ENCODE assay signal across 39 mouse cellular contexts in the genomic region with DNA sequence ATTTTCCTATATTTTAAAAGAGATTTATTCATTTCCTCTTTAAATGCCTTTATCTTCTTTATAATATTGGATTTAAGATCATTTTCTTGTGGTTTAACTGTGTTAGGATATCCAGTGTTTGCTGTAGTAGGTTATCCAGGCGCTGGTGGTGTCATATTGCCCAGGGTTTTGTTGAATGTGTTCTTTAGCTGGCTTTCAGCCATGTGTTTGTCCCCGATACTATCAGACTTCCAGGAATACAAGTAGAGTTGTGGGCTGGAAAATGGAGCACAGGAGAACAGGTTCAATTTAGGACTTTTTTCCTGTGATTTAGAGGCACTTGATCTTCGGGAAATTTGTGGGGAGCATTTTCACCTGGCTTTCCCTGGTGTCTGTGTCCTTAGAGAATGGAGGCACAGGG. TPM values are rescaled to one million over a fixed set of nuclear protein-coding genes. Genes with fewer than 3 reads are reported as not detected.
"Had no signal": no experiment of that assay in that cellular context is flagged by ENCODE, and none has a peak within 500 bp of the region (broad histone marks: within the 10 kb centered on the region; RNA-seq: fewer than 3 reads in every experiment).

No protein-coding gene starts in this region.

- H3K36me3 ChIP-seq: embryonic facial prominence, embryonic 10.5 days; embryonic facial prominence, embryonic 12.5 days; embryonic facial prominence, embryonic 13.5 days; embryonic facial prominence, embryonic 15.5 days; forebrain, embryonic 10.5 days; forebrain, embryonic 12.5 days; forebrain, embryonic 15.5 days had no signal

- DNase-seq: cerebellum, adult 2 months; cerebellum, adult 8-10 months; cerebellum, adult 9-10 months; cerebellum, adult 9-11 months; cerebellum, postnatal 10 days; cerebellum, postnatal 14 days; cerebellum, postnatal 25 days; cerebellum, postnatal 36 days; embryo, embryonic 11 days; forebrain, postnatal 0 days; gastrocnemius, adult 2 months; gastrocnemius, postnatal 10 days; gastrocnemius, postnatal 14 days; gastrocnemius, postnatal 25 days; gastrocnemius, postnatal 36 days; heart, adult 11 months; heart, adult 18-20 months; heart, adult 2 months had no signal

- H3K9me3 ChIP-seq: embryonic facial prominence, embryonic 15.5 days had no signal

- H3K27ac ChIP-seq: embryonic facial prominence, embryonic 10.5 days; embryonic facial prominence, embryonic 12.5 days; embryonic facial prominence, embryonic 13.5 days; embryonic facial prominence, embryonic 15.5 days; forebrain, embryonic 10.5 days; forebrain, embryonic 12.5 days; forebrain, embryonic 13.5 days; forebrain, embryonic 15.5 days; gastrocnemius, adult 2 months; heart, adult 2 months had no signal

- H3K4me1 ChIP-seq: embryonic facial prominence, embryonic 10.5 days; embryonic facial prominence, embryonic 12.5 days; embryonic facial prominence, embryonic 13.5 days; embryonic facial prominence, embryonic 15.5 days; forebrain, embryonic 10.5 days; forebrain, embryonic 12.5 days; forebrain, embryonic 13.5 days; forebrain, embryonic 15.5 days had no signal

- H3K4me2 ChIP-seq: embryonic facial prominence, embryonic 12.5 days; embryonic facial prominence, embryonic 13.5 days; embryonic facial prominence, embryonic 15.5 days; forebrain, embryonic 12.5 days; forebrain, embryonic 13.5 days; forebrain, embryonic 15.5 days had no signal

- H3K27me3 ChIP-seq: embryonic facial prominence, embryonic 12.5 days; embryonic facial prominence, embryonic 13.5 days; embryonic facial prominence, embryonic 15.5 days; forebrain, embryonic 12.5 days; forebrain, embryonic 13.5 days; forebrain, embryonic 15.5 days had no signal

- H3K9ac ChIP-seq: embryonic facial prominence, embryonic 12.5 days; embryonic facial prominence, embryonic 13.5 days; embryonic facial prominence, embryonic 15.5 days; forebrain, embryonic 12.5 days; forebrain, embryonic 13.5 days; forebrain, embryonic 15.5 days; forebrain, postnatal 0 days had no signal

- H3K4me3 ChIP-seq: embryonic facial prominence, embryonic 10.5 days; embryonic facial prominence, embryonic 12.5 days; embryonic facial prominence, embryonic 13.5 days; embryonic facial prominence, embryonic 15.5 days; erythroblast, embryonic 14.5 days; forebrain, embryonic 10.5 days; forebrain, embryonic 12.5 days; forebrain, embryonic 13.5 days; forebrain, embryonic 15.5 days; gastrocnemius, adult 2 months; heart, adult 2 months had no signal

- ATAC-seq: forebrain, embryonic 13.5 days; forebrain, embryonic 14.5 days; forebrain, embryonic 15.5 days; forebrain, embryonic 16.5 days; forebrain, postnatal 0 days had no signal

RNA-seq across cellular contexts. Expression of a gene that starts 19.8 kb away (rescaled TPM):
- total RNA-seq: common myeloid progenitor, adult 5-6 weeks; forebrain, postnatal 0 days; gastrocnemius, adult 2 months; gastrocnemius, adult 8-10 months; gastrocnemius, postnatal 10 days; gastrocnemius, postnatal 14 days; gastrocnemius, postnatal 25 days; gastrocnemius, postnatal 36 days; gastrocnemius, postnatal 4 days; granulocyte monocyte progenitor cell, adult 5-6 weeks; heart, adult 18-20 months; heart, adult 2 months had no signal
- polyA plus RNA-seq: cerebellum, adult 2 months; cortical plate, adult 2 months; embryonic facial prominence, embryonic 10.5 days; embryonic facial prominence, embryonic 11.5 days; embryonic facial prominence, embryonic 12.5 days; embryonic facial prominence, embryonic 13.5 days; embryonic facial prominence, embryonic 14.5 days; embryonic facial prominence, embryonic 15.5 days; erythroblast, embryonic 14.5 days; forebrain, embryonic 10.5 days; forebrain, embryonic 11.5 days; forebrain, embryonic 12.5 days; forebrain, embryonic 13.5 days; forebrain, embryonic 14.5 days; forebrain, embryonic 15.5 days; forebrain, embryonic 16.5 days; forebrain, postnatal 0 days; frontal cortex, adult 2 months; gonadal fat pad, adult 2 months; heart, adult 2 months had no signal
